Mouse (Mus musculus): ENCODE results near the gene Bnc1. TPM values are rescaled to one million over a fixed set of nuclear protein-coding genes. Genes with fewer than 3 reads are reported as not detected.

The Bnc1 gene
- polyA plus RNA-seq, 1 experiment from 2014 or later = 2.2 TPM

- WGBS = 3% methylated on average over 23 of the region's 23 CpGs
- ATAC-seq (ENCODE audit: insufficient number of reproducible peaks, insufficient read depth, low FRiP score, low TSS enrichment, low read depth) = peak; percentile 65; the same call in 1 of the 2 replicates
- peak overlapping the region; percentile 96 for H3K9ac ChIP-seq
These were observed 59.0 kb downstream of the Bnc1 start for GRCm38 (mm10) chr7:81933061-81933600.

GRCm38 (mm10) chr7:81932521-81933045 is 59.5 kb downstream of the Bnc1 start:
- Histone ChIP-seq H3K4me1 (peaks cover 23% of the 10 kb centered on the region), H3K27me3 (0 out of 2 replicates have a peak, but pooled peaks cover 5% of the 10 kb centered on the region), H3K4me2 (peak overlapping the region; percentile 80), H3K9ac (peak overlapping the region; percentile 96), H3K27ac (no peak overlapping the region), H3K36me3 (no peaks in the 10 kb centered on the region), H3K4me3 (peak overlapping the region; percentile 88), H3K9me3 (no peaks in the 10 kb centered on the region)
- WGBS = 20% methylated on average over 5 of the region's 5 CpGs
- no peak for ATAC-seq (ENCODE audit: insufficient number of reproducible peaks, insufficient read depth, low FRiP score, low TSS enrichment, low read depth)

More at GRCm38 (mm10) chr7:81933061-81933600, 59.0 kb downstream of the Bnc1 start:
- Histone ChIP-seq H3K4me2 (peak overlapping the region; percentile 80), H3K27me3 (0 out of 2 replicates have a peak, but pooled peaks cover 5% of the 10 kb centered on the region), H3K9me3 (no peaks in the 10 kb centered on the region), H3K36me3 (no peaks in the 10 kb centered on the region), H3K4me1 (peaks cover 23% of the 10 kb centered on the region), H3K27ac (peak overlapping the region; percentile 94), H3K4me3 (peak overlapping the region; percentile 88)

- H3K27me3 ChIP-seq = no peaks in the 10 kb centered on the region
- no peak overlapping the region for H3K9ac ChIP-seq
- no peaks in the 10 kb centered on the region for H3K9me3 ChIP-seq
- H3K4me3 ChIP-seq = no peak overlapping the region
- no peak for ATAC-seq (ENCODE audit: insufficient number of reproducible peaks, insufficient read depth, low FRiP score, low TSS enrichment, low read depth)
- peaks cover 26% of the 10 kb centered on the region for H3K4me1 ChIP-seq
- H3K4me2 ChIP-seq = 0 out of 2 replicates have a peak overlapping the region, but pooled peaks have one; percentile 9
- WGBS = 68% methylated on average over 7 of the region's 7 CpGs
- H3K27ac ChIP-seq = no peak overlapping the region
- no peaks in the 10 kb centered on the region for H3K36me3 ChIP-seq
These were observed 63.1 kb downstream of the Bnc1 start for GRCm38 (mm10) chr7:81928998-81929397.

- Histone ChIP-seq H3K4me3 (no peak overlapping the region), H3K27me3 (no peaks in the 10 kb centered on the region), H3K4me2 (no peak overlapping the region), H3K36me3 (no peaks in the 10 kb centered on the region), H3K4me1 (peaks cover 12% of the 10 kb centered on the region; the same call in 1 of the 2 replicates), H3K27ac (no peak overlapping the region), H3K9me3 (no peaks in the 10 kb centered on the region), H3K9ac (no peak overlapping the region)
- 76% methylated on average over 1 of the region's 1 CpGs for WGBS
- no peak for ATAC-seq (ENCODE audit: insufficient number of reproducible peaks, insufficient read depth, low FRiP score, low TSS enrichment, low read depth)
These were observed 70.6 kb downstream of the Bnc1 start for GRCm38 (mm10) chr7:81921379-81921952.

- H3K4me2 ChIP-seq = no peak overlapping the region
- no peaks in the 10 kb centered on the region for H3K36me3 ChIP-seq
- H3K4me3 ChIP-seq = no peak overlapping the region
- H3K27me3 ChIP-seq = no peaks in the 10 kb centered on the region
- WGBS = 76% methylated on average over 4 of the region's 4 CpGs
- H3K9me3 ChIP-seq = no peaks in the 10 kb centered on the region
- H3K27ac ChIP-seq = no peak overlapping the region
- no peak for ATAC-seq (ENCODE audit: insufficient number of reproducible peaks, insufficient read depth, low FRiP score, low TSS enrichment, low read depth)
- peaks cover 12% of the 10 kb centered on the region; the same call in 1 of the 2 replicates for H3K4me1 ChIP-seq
- H3K9ac ChIP-seq = no peak overlapping the region
These were observed 71.8 kb downstream of the Bnc1 start for GRCm38 (mm10) chr7:81920314-81920713.

- Histone ChIP-seq H3K4me1 (peaks cover 5% of the 10 kb centered on the region; the same call in 1 of the 2 replicates), H3K36me3 (no peaks in the 10 kb centered on the region), H3K9me3 (no peaks in the 10 kb centered on the region), H3K27me3 (no peaks in the 10 kb centered on the region), H3K4me3 (no peak overlapping the region), H3K9ac (no peak overlapping the region), H3K4me2 (no peak overlapping the region), H3K27ac (no peak overlapping the region)
- no peak for ATAC-seq (ENCODE audit: insufficient number of reproducible peaks, insufficient read depth, low FRiP score, low TSS enrichment, low read depth)
- 13% methylated on average over 5 of the region's 5 CpGs for WGBS
These were observed 73.8 kb downstream of the Bnc1 start for GRCm38 (mm10) chr7:81918316-81918715.

Other genes starting within 250 kb of the Bnc1 start
- gene Ramac, start 229.4 kb downstream of the Bnc1 start, polyA plus RNA-seq (2015; fragmentation: Nextera tagmentation; extraction: Ambion mirVana) = 120 and 141 TPM in 2 replicates
- 55.4 and 65.6 TPM in 2 replicates for gene 3110040N11Rik, start 202.8 kb downstream of the Bnc1 start, polyA plus RNA-seq (2015; fragmentation: Nextera tagmentation; extraction: Ambion mirVana)
- 53.2 and 56.6 TPM in 2 replicates for gene Btbd1, start 162.9 kb downstream of the Bnc1 start, polyA plus RNA-seq (2015; fragmentation: Nextera tagmentation; extraction: Ambion mirVana)
- not detected in 2 replicates for gene Gm10160, start 136.5 kb downstream of the Bnc1 start, polyA plus RNA-seq (2015; fragmentation: Nextera tagmentation; extraction: Ambion mirVana)
- 11.3 and 12.4 TPM in 2 replicates for gene Tm6sf1, start 133.3 kb downstream of the Bnc1 start, polyA plus RNA-seq (2015; fragmentation: Nextera tagmentation; extraction: Ambion mirVana)
- 22.2 and 24.0 TPM in 2 replicates for gene Hdgfl3, start 57.8 kb downstream of the Bnc1 start, polyA plus RNA-seq (2015; fragmentation: Nextera tagmentation; extraction: Ambion mirVana)
- 28.7 and 31.3 TPM in 2 replicates for gene Sh3gl3, start 181.5 kb upstream of the Bnc1 start, polyA plus RNA-seq (2015; fragmentation: Nextera tagmentation; extraction: Ambion mirVana)